Mouse (Mus musculus): ENCODE results near the gene Dagla. TPM values are rescaled to one million over a fixed set of nuclear protein-coding genes. Genes with fewer than 3 reads are reported as not detected.

Dagla gene
- total RNA-seq, 2 experiments from 2014 or later = 7.2 to 8.6 TPM

DNA sequence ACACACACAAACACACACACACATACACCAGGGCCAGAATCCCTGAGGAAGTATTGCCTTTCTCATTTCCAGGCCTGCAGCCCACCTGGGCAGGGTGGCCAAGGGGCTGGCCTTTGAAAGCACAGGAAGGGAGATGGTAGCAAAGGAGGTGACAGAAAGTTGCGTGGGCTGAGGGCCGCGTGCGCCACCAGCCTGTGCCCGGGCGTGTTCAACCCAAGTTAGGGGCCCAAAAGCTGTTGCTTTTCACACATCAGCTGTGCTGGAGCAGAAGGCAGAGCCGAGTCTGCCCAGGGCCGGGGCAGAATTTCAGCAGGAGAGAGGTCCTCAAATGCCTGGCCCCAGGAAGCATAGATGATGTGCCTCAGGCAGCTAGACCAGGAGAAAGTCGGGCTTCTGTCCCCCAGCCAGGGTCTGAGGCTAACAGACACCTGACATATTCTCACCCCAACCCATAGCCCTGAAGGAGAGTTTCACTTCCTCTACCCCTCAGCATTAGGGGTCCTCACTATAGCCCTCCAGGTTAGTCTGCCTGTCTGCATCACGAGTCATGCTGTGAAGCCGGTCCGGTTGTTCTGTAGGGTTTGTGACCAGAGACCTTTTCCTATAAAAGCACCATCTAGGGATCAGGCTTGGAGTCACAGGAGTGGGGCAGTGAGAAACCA, 28.1 kb downstream of the Dagla start:
- Histone ChIP-seq H3K4me3 (0 out of 2 replicates have a peak overlapping the region, but pooled peaks have one; percentile 35), H3K27ac (peak overlapping the region; percentile 88)
- intact Hi-C loops (cut with DNase I) = no loop called here
- no peak for DNase-seq
- no peak for TF ChIP-seq CTCF (IDR thresholded peaks at IDR 0.05)

DNA sequence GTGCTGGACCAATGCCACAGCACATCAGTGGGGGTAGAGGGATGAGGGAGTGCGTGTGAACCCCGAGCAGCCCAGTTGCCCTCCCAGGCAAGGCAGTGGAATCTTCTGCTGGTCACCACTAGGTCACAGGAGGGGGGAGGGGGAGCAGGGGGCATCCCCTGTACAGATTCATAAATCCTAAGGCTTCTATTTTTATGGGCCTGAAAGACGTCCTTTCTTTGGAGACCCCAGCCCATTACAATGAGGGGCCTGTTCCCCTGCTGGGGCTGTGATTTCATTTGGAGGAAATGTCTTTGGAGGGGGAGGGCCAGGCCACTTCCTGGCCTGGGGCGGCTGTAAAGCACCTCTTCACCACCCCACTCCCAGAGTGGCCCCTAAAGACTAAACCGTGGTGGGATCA, 30.6 kb downstream of the Dagla start:
- DNase-seq = no peak
- intact Hi-C loops (cut with DNase I) = no loop called here
- no peak overlapping the region for H3K27ac ChIP-seq
- H3K4me3 ChIP-seq = no peak overlapping the region
- TF ChIP-seq CTCF (IDR thresholded peaks at IDR 0.05) = no peak

DNA sequence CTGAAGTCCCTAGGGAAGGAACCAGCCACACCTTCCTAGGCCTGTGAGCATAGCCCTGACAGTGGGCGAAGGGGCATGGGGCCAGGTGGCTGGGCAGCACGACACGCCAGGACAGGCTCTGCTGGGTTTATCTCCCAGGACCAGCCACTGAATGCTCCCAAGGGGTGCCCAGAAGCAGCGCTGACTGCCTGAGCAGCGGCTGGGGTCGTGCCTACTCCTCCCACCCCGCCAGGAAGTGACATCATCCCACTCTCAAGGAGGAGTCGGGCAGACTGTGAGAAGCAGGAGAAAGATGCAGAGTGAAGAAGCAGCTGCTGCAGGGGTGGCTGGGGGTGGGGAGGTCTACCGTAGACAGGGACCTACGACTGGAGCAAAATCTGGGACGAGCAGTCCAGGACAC, 31.9 kb downstream of the Dagla start:
- intact Hi-C loops (cut with DNase I) = no loop called here
- peak overlapping the region; percentile 62 for H3K27ac ChIP-seq
- no peak for TF ChIP-seq CTCF (IDR thresholded peaks at IDR 0.05)
- DNase-seq = peak; percentile 66
- H3K4me3 ChIP-seq = peak overlapping the region; percentile 45; the same call in 1 of the 2 replicates

DNA sequence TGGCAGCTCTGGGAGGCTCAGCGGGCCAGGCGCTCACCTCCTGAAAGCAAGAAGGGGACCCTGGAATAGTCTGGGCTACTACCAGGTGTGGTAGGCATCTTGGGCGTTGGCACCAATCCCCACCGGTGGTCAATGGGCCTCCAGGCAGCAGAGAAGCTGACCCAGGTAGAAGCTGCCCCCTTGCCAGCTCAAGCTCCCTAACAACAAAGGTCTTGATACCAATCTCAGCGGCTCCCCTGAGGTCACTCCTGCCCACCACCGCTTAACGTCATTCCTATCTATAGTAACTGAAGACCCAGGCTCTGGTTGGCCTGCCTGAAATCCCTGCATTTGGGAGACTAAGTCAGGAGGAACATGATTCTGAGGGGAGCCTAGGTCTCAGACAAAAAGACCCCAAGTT, 33.1 kb downstream of the Dagla start:
- no peak for DNase-seq
- H3K4me3 ChIP-seq = no peak overlapping the region
- H3K27ac ChIP-seq = no peak overlapping the region
- intact Hi-C loops (cut with DNase I) = no loop called here
- TF ChIP-seq CTCF (IDR thresholded peaks at IDR 0.05) = no peak

DNA sequence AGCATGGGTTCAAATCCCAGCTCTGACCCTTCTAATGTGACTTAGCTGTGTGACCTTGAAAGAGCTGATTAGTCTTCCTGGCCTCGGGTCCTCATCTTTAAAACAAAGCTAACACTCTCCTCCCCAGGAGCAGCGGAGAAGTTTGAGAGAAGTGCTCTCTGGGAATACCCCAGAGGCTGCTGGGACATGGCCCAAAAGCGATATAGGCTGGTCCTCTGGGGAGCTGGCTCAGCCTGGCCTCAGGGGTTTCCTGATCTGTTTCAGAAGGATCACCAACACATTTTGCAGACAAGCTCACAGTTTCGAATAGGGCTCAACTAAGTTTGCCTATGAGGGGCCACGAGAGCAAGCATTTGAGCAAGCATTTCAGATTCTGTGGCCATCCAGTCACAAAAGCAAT, 34.3 kb downstream of the Dagla start:
- Histone ChIP-seq H3K27ac (no peak overlapping the region), H3K4me3 (no peak overlapping the region)
- no peak for DNase-seq
- intact Hi-C loops (cut with DNase I) = no loop called here
- no peak for TF ChIP-seq CTCF (IDR thresholded peaks at IDR 0.05)

DNA sequence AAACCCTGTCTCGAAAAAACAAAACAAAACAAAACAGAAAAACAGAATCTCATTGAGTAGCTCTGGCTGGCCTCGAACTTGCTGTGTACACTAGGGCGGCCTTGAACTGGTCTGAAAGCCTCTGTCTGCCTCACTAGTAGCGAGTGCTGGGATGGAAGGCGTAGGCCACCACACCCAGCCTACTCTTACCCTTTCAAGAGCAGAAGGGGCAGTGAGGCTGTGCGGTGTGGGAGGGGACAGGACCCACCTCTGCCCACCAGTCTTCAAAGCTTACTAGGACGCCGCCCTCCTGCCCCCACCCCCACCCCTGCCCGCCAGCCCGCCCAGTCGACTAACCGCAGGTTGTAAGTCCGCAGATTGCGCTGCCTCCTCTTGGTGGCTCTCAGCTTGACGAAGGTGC, 35.8 kb downstream of the Dagla start:
- Histone ChIP-seq H3K27ac (no peak overlapping the region), H3K4me3 (no peak overlapping the region)
- TF ChIP-seq CTCF (IDR thresholded peaks at IDR 0.05) = no peak
- intact Hi-C loops (cut with DNase I) = no loop called here
- no peak for DNase-seq

DNA sequence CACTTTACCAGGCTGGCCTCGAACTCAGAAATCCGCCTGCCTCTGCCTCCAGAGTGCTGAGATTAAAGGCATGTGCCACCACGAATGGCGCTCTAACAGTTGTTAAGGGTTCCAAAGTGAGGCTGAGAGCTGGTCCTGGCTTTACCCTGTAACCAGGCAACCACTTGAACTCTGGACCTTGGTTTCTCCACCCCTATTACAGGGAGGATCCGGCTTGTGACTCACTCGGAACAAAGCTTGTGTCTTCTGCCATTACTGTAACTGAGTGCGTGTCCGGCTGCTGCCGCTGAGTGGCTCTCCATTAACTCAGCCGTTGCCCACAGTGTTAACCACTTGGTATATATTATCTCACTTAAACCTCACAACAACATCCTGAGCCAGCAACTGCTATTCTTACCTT, 36.7 kb downstream of the Dagla start:
- intact Hi-C loops (cut with DNase I) = no loop called here
- no peak for DNase-seq
- Histone ChIP-seq H3K27ac (peak overlapping the region; percentile 80), H3K4me3 (no peak overlapping the region)
- no peak for TF ChIP-seq CTCF (IDR thresholded peaks at IDR 0.05)

DNA sequence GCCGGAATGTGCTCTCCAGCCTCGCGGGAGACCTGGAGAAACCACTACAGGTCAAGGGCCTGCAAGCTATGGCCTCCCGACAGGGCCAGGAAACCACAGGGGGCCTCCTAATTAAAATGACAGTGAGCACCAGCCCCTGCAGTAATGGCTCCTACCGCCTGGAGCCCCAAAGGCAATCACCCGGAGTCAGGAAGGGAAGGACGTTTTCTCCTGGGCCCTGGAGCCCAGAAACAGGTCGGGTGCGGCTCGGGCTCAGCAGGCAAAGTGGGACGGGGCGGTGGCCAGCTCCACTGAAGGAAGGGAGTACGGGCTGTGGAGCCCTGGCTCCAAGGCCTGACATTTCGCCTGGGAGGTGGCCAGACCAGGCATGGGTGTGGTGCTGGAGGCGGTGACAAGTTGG, 37.6 kb downstream of the Dagla start:
- DNase-seq = peak; percentile 75

DNA sequence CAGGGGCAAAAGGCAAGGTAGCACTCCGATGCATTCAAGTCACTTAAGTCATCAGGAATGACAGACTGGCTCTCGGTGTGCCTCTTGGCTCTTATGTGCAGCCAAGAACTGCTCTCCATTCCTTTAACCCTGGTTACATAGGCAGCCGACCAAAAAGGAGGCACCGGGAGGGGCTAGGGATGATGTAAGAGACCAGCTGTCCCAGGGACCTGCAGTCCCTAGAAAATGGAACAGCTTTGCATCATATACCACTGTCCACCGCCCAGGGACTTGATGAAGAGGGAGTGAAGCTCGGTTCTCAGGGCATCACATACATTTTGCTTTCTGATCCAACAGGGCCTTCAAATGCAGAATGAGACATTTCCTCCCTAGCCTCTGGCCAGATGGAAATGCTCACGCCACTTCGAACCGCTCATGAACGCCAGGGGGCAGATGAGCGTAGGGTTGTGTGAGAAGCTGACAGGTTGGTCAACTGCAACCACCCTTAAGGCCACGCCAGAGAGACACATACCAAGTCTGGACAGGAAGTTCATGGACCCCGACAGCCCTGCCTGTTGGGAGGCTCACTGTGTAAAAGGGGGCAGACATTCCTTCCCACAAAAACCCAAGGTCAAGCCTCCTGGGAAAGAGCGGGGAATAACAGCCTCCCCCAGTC, 38.4 kb downstream of the Dagla start:
- peak; percentile 91 for DNase-seq
- TF ChIP-seq CTCF (IDR thresholded peaks at IDR 0.05) = peak; percentile 86
- H3K27ac ChIP-seq = peak overlapping the region; percentile 80

More for the DNA sequence above, 37.6 kb downstream of the Dagla start:
- intact Hi-C loops (cut with DNase I) = no loop called here
- Histone ChIP-seq H3K4me3 (peak overlapping the region; percentile 25), H3K27ac (peak overlapping the region; percentile 80)
- TF ChIP-seq CTCF (IDR thresholded peaks at IDR 0.05) = peak; percentile 23; the same call in 1 of the 2 replicates

DNA sequence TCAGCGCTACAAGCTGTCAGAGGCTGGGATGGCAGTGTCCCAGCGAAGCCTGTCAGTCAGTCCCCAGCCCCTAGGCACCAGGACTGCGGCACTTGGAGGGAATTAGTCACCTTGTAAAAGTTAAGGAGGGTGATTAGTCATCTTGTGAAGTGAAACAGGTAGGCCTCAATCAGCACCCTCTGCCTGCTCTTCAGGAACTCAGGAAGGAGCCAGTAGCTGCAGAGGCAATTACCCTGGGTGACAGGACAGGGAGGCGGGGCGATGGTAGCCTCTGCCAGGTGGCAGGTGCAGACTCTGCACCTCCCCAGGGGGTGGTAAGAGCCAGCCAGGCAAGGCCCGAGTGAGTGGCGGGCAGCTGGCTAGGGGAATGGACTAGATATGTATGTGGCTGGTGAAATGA, 43.3 kb downstream of the Dagla start:
- DNase-seq = peak; percentile 70
- no peak for TF ChIP-seq CTCF (IDR thresholded peaks at IDR 0.05)
- Histone ChIP-seq H3K4me3 (no peak overlapping the region), H3K27ac (peak overlapping the region; percentile 43; the same call in 1 of the 2 replicates)
- intact Hi-C loops (cut with DNase I) = no loop called here

More for the DNA sequence above, 38.4 kb downstream of the Dagla start:
- H3K4me3 ChIP-seq = peak overlapping the region; percentile 25
- intact Hi-C loops (cut with DNase I) = loop anchor here (1.0 kb wide), 1 partner anchor 38 kb away; the partner anchor contains the start of gene Dagla

DNA sequence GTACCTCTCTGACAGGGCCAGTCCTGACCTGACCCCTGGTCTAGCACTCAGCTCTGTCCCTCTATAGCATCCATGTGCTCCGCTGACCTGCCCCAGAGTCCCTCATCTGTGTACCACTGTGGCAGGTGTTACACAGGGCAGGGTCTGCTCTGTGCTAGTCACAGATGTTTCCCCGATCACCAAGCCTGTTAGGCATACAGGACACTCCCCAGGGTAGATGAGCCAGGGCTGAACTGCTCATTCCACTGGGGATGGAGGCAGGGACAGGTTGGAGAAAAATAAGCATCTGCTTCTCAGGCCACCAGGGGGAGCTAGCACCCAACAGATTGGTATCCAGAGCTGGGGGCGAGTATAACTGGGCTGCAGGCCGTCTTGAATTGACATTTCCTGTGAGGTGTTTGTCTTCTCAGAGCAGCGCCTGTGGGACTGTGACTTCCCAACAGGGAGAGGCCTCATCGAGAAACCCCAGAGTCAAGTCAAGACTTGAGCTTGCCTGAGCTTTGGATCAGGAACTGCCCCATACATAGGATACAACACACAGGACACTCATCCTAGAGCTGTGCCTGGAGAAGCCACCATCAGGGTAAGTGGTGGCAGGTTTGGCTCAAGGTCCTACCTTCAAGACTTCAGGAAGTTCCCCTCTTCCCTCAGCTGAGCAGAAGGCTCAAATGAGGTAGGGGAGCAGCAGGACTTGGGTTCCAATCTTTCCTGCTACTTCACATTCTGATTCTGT, 46.2 kb downstream of the Dagla start:
- intact Hi-C loops (cut with DNase I) = loop anchor here (2.0 to 5.0 kb wide), 2 partner anchors 46 to 179 kb away; partner anchors contain the start of gene Dagla
- peak; percentile 97 for TF ChIP-seq CTCF (IDR thresholded peaks at IDR 0.05)
- no peak overlapping the region for H3K27ac ChIP-seq
- DNase-seq = peak; percentile 88
- no peak overlapping the region for H3K4me3 ChIP-seq

DNA sequence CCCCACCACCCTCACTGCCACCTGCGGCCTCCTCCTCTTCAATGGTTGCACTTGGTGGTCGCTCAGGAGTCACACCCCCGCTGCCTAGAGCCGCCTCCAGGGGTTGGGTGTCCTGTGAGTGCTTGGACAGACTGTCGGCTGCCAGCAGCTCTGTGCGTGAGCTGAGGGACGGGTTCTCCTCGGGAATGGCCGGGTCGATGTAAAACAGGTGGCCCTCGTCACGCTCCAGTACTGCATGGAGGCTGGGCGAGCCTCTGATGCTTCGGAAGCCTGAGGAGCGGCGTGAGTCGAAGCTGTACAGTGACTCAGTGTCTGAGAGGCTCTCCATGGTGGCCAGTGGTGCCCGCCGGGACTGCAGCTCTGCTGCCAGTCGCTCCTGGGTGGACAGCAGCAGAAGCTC, 56.5 kb downstream of the Dagla start:
- no peak for TF ChIP-seq CTCF (IDR thresholded peaks at IDR 0.05)
- intact Hi-C loops (cut with DNase I) = no loop called here
- Histone ChIP-seq H3K4me3 (no peak overlapping the region), H3K27ac (no peak overlapping the region)
- DNase-seq = no peak

DNA sequence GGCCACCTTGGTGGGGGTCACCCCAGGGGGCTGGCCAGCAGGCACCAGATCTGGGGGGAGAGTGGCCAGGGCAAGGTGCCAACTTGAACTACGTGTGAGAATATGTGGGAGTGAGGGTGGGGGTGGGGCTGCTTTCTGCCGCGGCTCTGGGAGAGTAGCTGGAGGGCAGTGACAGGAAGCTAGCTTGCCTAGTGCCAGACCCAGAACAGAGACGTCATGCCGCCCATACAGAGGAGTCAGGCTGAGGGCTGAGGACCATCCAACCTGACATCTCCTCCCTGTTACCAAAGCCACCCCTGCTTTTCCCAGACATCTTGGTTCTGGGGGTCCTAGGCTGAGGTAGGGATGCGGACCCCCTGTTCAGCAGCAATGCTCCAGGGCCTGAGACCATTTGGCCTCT, 57.5 kb downstream of the Dagla start:
- no peak overlapping the region for H3K4me3 ChIP-seq
- DNase-seq = no peak
- intact Hi-C loops (cut with DNase I) = no loop called here
- H3K27ac ChIP-seq = no peak overlapping the region
- no peak for TF ChIP-seq CTCF (IDR thresholded peaks at IDR 0.05)

All from gastrocnemius, adult 2 months (tissue).